Mouse (Mus musculus) CD4-positive, CD25-positive, alpha-beta regulatory T cell (primary cell): Measurements from ENCODE around the gene Magi3. TPM values are rescaled to one million over a fixed set of nuclear protein-coding genes. Genes with fewer than 3 reads are reported as not detected.

Experiments
- polyA plus RNA-seq: library from polyadenylated mRNA; unstranded; fragments of 100-300 nt; shearing (Covaris generic); gene quantifications from one replicate; pipeline ENCODE4 v1.2.1, GENCODE M21; 2017

Gene Magi3
- 15.9 TPM for polyA plus RNA-seq

DNA sequence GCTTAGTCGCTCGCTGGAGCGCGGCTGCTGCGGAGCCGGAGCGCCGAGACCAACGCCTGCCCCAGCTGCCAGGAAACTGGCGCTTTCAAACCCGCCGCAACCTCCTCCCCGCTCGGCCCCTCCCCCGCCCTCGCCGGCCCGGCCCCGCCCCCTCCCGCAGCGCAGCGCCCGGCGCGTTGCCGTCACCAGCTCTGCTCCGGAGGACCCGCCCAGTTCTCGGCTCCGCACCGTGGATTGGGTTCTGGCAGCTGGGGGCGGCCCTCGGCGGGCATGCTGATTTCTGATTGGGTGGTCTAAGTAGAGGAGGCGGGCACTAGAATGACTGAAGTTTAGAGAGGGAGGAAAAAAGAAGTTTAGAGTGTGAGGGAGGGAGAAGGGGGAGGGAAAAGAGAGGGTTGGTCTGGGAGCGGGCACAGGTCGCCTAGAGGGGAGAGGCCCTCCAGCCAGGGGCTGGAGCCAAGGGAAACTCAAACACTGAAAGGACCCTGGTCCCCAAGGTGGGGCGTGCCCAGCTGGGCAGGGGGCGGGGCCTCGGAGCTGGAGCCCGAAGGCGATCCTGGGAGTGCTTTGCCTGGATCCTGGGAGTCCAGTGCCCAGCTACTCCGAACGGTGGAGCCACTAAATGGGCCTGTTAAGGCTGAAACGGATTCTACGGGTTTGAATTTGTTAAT lies at the start of gene Magi3:
TSS of gene Magi3 (minus strand) at position 80 of the 671 bp plus-strand sequence.

DNA sequence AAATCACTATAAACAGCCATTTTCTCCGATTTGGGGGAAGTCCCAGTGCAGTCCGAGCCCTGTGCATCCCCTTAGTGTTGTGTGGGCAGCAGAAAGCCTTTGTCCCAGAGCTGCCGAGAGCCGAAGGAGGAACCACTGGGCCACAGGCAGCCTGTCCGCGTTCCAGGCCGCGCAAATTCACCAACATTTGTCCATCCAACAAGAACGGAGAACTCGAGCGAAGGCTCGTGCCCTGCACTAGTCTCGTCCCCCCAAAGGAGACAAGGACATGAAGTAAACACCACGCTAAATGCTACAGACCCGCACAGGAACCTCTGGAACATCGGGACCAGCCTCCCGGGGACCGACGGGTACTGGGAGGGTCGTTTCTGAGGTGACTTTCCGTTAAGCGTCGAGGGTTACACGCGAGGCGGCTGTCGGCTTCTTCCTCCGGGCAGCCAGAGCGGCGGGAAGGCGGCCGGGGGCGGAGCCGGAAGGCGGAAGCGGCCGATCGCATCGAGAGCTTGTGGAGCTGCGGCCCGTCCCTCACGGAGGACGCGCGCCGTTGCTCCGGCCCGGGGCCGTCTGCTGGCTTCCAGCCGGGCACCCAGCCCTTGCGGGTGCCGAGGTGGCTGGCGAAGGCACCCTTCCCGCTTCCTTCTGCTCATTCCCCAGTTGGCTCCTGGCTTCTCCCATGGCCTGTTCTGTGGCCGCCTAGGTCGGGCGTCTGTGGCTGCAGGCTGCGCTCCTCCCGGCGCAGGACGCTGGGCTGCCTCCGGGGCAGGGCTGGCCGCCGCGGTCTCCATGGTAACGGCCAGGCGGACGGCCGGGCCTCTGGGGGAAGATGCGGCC lies 252.1 kb downstream of the Magi3 start, which contains the start of gene Phtf1:
TSS of gene Phtf1 (plus strand) at position 250 of the 831 bp plus-strand sequence.

